Mouse (Mus musculus): ENCODE measurements around the gene Hmgcll1. TPM values are rescaled to one million over a fixed set of nuclear protein-coding genes. Genes with fewer than 3 reads are reported as not detected.

Hmgcll1 gene
- polyA plus RNA-seq, 1 experiment from 2014 or later: 1.3 TPM

DNA sequence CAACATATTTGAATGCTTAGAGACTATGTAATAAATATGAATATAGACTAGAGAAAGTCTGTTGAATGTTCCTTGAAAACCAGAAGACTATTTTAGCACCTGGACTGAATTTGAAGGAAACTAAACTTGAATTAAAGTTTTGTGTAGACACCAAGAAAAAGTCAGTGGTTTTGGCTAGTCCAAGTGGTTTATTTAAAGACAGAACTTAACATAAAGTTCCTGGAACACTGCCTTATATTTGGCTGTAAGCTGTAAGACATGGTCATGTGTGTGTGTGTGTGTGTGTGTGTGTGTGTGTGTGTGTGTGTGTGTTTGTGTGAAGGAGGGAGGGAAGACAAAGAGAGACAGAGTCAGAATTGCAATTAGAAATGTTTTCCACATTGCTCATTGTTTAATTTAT lies 164.6 kb downstream of the Hmgcll1 start:
- H3K4me3 ChIP-seq (ENCODE audit: low read length): no peak overlapping the region
- no peaks in the 10 kb centered on the region for H3K9me3 ChIP-seq (ENCODE audit: control insufficient read depth, low read length)
- H3K27me3 ChIP-seq (replicated peaks; ENCODE audit: control insufficient read depth, insufficient read depth, low read length): no peaks in the 10 kb centered on the region
- H3K27ac ChIP-seq (ENCODE audit: low read length): no peak overlapping the region
- no peak overlapping the region for H3K9ac ChIP-seq (ENCODE audit: low read depth, low read length)
- no peaks in the 10 kb centered on the region for H3K4me1 ChIP-seq (ENCODE audit: control insufficient read depth, insufficient read depth, low read length)
- no peak for ATAC-seq
- no peak overlapping the region for H3K4me2 ChIP-seq (ENCODE audit: low read depth, low read length)
- no peaks in the 10 kb centered on the region for H3K36me3 ChIP-seq (ENCODE audit: control insufficient read depth, insufficient read depth, low read length)

Other genes starting within 250 kb of the Hmgcll1 start
- 7.2 and 7.8 TPM in 2 replicates for gene Bmp5, start 239.5 kb upstream of the Hmgcll1 start, polyA plus RNA-seq (2015; fragmentation: Nextera tagmentation; extraction: Ambion mirVana)
- gene Gfral, start 198.8 kb downstream of the Hmgcll1 start, polyA plus RNA-seq (2015; fragmentation: Nextera tagmentation; extraction: Ambion mirVana): not detected in 2 replicates

All from intestine, embryonic 16.5 days (tissue).